Mouse (Mus musculus) NIH3T3 (cell line): ENCODE results near the gene Aurkc.
"Not testable (repeated sequence)": the region's sequence is repeated elsewhere in the genome, so short reads cannot be mapped to it uniquely, and the experiment has no call there.

ENCODE experiments used
- DNase-seq: peaks from one replicate; pipeline ENCODE4 v3.0.0-alpha.2; 2012; ENCODE audit warnings: low read depth

Gene Aurkc

GRCm38 (mm10) chr7:6995251-6995650 lies at the start of gene Aurkc:
TSS of gene Aurkc (plus strand) at chr7:6995300.
- DNase-seq, result not testable (repeated sequence)

GRCm38 (mm10) chr7:6948061-6948460 lies 47.0 kb upstream of the Aurkc start:
- not testable (repeated sequence) for DNase-seq

GRCm38 (mm10) chr7:6956576-6956975 lies 38.5 kb upstream of the Aurkc start:
- no peak for DNase-seq

- no peak for DNase-seq
These were observed 36.5 kb upstream of the Aurkc start for GRCm38 (mm10) chr7:6958574-6958973.

- no peak for DNase-seq
These were observed 21.5 kb upstream of the Aurkc start for GRCm38 (mm10) chr7:6973566-6973965.

- DNase-seq, result no peak
These were observed 18.2 kb upstream of the Aurkc start for GRCm38 (mm10) chr7:6976890-6977289.

- not testable (repeated sequence) for DNase-seq
These were observed 3.8 kb downstream of the Aurkc start for GRCm38 (mm10) chr7:6998914-6999313.

GRCm38 (mm10) chr7:7005441-7005840 lies 10.3 kb downstream of the Aurkc start:
- DNase-seq, result not testable (repeated sequence)

GRCm38 (mm10) chr7:7027445-7027844 lies 32.3 kb downstream of the Aurkc start:
- DNase-seq, result no peak

- not testable (repeated sequence) for DNase-seq
These were observed 54.7 kb downstream of the Aurkc start for GRCm38 (mm10) chr7:7049659-7050320.
